Mouse (Mus musculus): ENCODE measurements at regions not wholly inside any gene's neighbourhood (a gene's known extent, or its start where the extent isn't known, plus 50 kb on each side); places are given as distances from the start of the nearest gene placed in this dataset.

GRCm38 (mm10) chr2:128386846-128387621 is 204.0 kb upstream of the Spdye4c start:
- Histone ChIP-seq H3K79me2 (ENCODE audit: control insufficient read depth, insufficient read depth) (peaks cover 95% of the 10 kb centered on the region), H3K4me2 (ENCODE audit: low read depth) (no peak overlapping the region), H3K36me3 (ENCODE audit: control insufficient read depth, insufficient read depth) (no peaks in the 10 kb centered on the region), H3ac (ENCODE audit: control insufficient read depth, insufficient read length) (no peak overlapping the region), H3K27me3 (ENCODE audit: control insufficient read depth, insufficient read depth, insufficient read length) (no peaks in the 10 kb centered on the region), H3K4me3 (no peak overlapping the region)
- no peak for TF ChIP-seq TCF12 (IDR thresholded peaks at IDR 0.05; ENCODE audit: insufficient read depth, poor library complexity, severe bottlenecking)
- TF ChIP-seq MYOD1 (IDR thresholded peaks at IDR 0.05; ENCODE audit: control insufficient read depth in 1 of 3, insufficient read length in 2 of 3, low read depth in 2 of 3) = no peak
- no peak for TF ChIP-seq POLR2AphosphoS2 (IDR thresholded peaks at IDR 0.05; ENCODE audit: insufficient read length, low read depth)
- no peak for TF ChIP-seq MAX (IDR thresholded peaks at IDR 0.05; ENCODE audit: low read depth)
- TF ChIP-seq MYOG (IDR thresholded peaks at IDR 0.05; ENCODE audit: control insufficient read depth in 1 of 3, insufficient read depth in 1 of 3, insufficient read length in 2 of 3, low read depth in 2 of 3) = no peak
- TF ChIP-seq TCF3 (IDR thresholded peaks at IDR 0.05; ENCODE audit: insufficient read length, low read depth) = no peak

- no peak overlapping the region for H3K4me3 ChIP-seq
- H3K79me2 ChIP-seq (ENCODE audit: control insufficient read depth, insufficient read depth) = peaks cover 95% of the 10 kb centered on the region
- no peak overlapping the region for H3ac ChIP-seq (ENCODE audit: control insufficient read depth, insufficient read length)
- H3K36me3 ChIP-seq (ENCODE audit: control insufficient read depth, insufficient read depth) = no peaks in the 10 kb centered on the region
- TF ChIP-seq TCF3 (IDR thresholded peaks at IDR 0.05; ENCODE audit: insufficient read length, low read depth) (no peak), MYOD1 (IDR thresholded peaks at IDR 0.05; ENCODE audit: control insufficient read depth in 1 of 3, insufficient read length in 2 of 3, low read depth in 2 of 3) (no peak), REST (IDR thresholded peaks at IDR 0.05; ENCODE audit: insufficient read depth, insufficient read length) (no peak), POLR2AphosphoS2 (IDR thresholded peaks at IDR 0.05; ENCODE audit: insufficient read length, low read depth) (no peak), MYOG (IDR thresholded peaks at IDR 0.05; ENCODE audit: control insufficient read depth in 1 of 3, insufficient read depth in 1 of 3, insufficient read length in 2 of 3, low read depth in 2 of 3) (no peak)
- H3K4me2 ChIP-seq (ENCODE audit: low read depth) = no peak overlapping the region
- H3K27me3 ChIP-seq (ENCODE audit: control insufficient read depth, insufficient read depth, insufficient read length) = no peaks in the 10 kb centered on the region
Observed at GRCm38 (mm10) chr2:128387851-128388471, 203.0 kb upstream of the Spdye4c start.

- no peaks in the 10 kb centered on the region for H3K36me3 ChIP-seq (ENCODE audit: control insufficient read depth, insufficient read depth)
- peaks cover 95% of the 10 kb centered on the region for H3K79me2 ChIP-seq (ENCODE audit: control insufficient read depth, insufficient read depth)
- H3K27me3 ChIP-seq (ENCODE audit: control insufficient read depth, insufficient read depth, insufficient read length) = no peaks in the 10 kb centered on the region
- no peak overlapping the region for H3K4me2 ChIP-seq (ENCODE audit: low read depth)
- H3K4me3 ChIP-seq = no peak overlapping the region
- no peak overlapping the region for H3ac ChIP-seq (ENCODE audit: control insufficient read depth, insufficient read length)
- TF ChIP-seq CEBPB (IDR thresholded peaks at IDR 0.05; ENCODE audit: insufficient read depth, poor library complexity, severe bottlenecking) = no peak
- TF ChIP-seq TCF3 (IDR thresholded peaks at IDR 0.05; ENCODE audit: insufficient read length, low read depth) = no peak
- no peak for TF ChIP-seq REST (IDR thresholded peaks at IDR 0.05; ENCODE audit: insufficient read depth, insufficient read length)
- TF ChIP-seq MYOD1 (IDR thresholded peaks at IDR 0.05; ENCODE audit: control insufficient read depth in 1 of 3, insufficient read length in 2 of 3, low read depth in 2 of 3) = no peak
- no peak for TF ChIP-seq SRF (IDR thresholded peaks at IDR 0.05; ENCODE audit: control insufficient read depth, insufficient read length, low read depth)
- TF ChIP-seq MAX (IDR thresholded peaks at IDR 0.05; ENCODE audit: low read depth) = no peak
- no peak for TF ChIP-seq E2F4 (IDR thresholded peaks at IDR 0.05; ENCODE audit: insufficient read depth)
- no peak for TF ChIP-seq USF1 (IDR thresholded peaks at IDR 0.05; ENCODE audit: low read depth)
- TF ChIP-seq POLR2A (IDR thresholded peaks at IDR 0.05; ENCODE audit: insufficient read length, low read depth) = no peak
- TF ChIP-seq MYOG (IDR thresholded peaks at IDR 0.05; ENCODE audit: control insufficient read depth in 1 of 3, insufficient read depth in 1 of 3, insufficient read length in 2 of 3, low read depth in 2 of 3) = no peak
- no peak for TF ChIP-seq POLR2AphosphoS2 (IDR thresholded peaks at IDR 0.05; ENCODE audit: insufficient read length, low read depth)
- TF ChIP-seq TCF12 (IDR thresholded peaks at IDR 0.05; ENCODE audit: insufficient read depth, poor library complexity, severe bottlenecking) = no peak
Observed at GRCm38 (mm10) chr2:128388883-128389470, 202.0 kb upstream of the Spdye4c start.

GRCm38 (mm10) chr2:128392344-128392743 is 198.7 kb upstream of the Spdye4c start:
- H3K4me3 ChIP-seq = no peak overlapping the region
- no peaks in the 10 kb centered on the region for H3K27me3 ChIP-seq (ENCODE audit: control insufficient read depth, insufficient read depth, insufficient read length)
- H3K36me3 ChIP-seq (ENCODE audit: control insufficient read depth, insufficient read depth) = no peaks in the 10 kb centered on the region
- no peak overlapping the region for H3ac ChIP-seq (ENCODE audit: control insufficient read depth, insufficient read length)
- no peak for TF ChIP-seq POLR2A (IDR thresholded peaks at IDR 0.05; ENCODE audit: insufficient read length, low read depth)
- no peak for TF ChIP-seq TCF12 (IDR thresholded peaks at IDR 0.05; ENCODE audit: insufficient read depth, poor library complexity, severe bottlenecking)
- TF ChIP-seq POLR2AphosphoS2 (IDR thresholded peaks at IDR 0.05; ENCODE audit: insufficient read length, low read depth) = no peak
- TF ChIP-seq CEBPB (IDR thresholded peaks at IDR 0.05; ENCODE audit: insufficient read depth, poor library complexity, severe bottlenecking) = no peak
- no peak for TF ChIP-seq MAX (IDR thresholded peaks at IDR 0.05; ENCODE audit: low read depth)
- TF ChIP-seq MYOD1 (IDR thresholded peaks at IDR 0.05; ENCODE audit: control insufficient read depth in 1 of 3, insufficient read length in 2 of 3, low read depth in 2 of 3) = no peak
- TF ChIP-seq MYOG (IDR thresholded peaks at IDR 0.05; ENCODE audit: control insufficient read depth in 1 of 3, insufficient read depth in 1 of 3, insufficient read length in 2 of 3, low read depth in 2 of 3) = no peak
- TF ChIP-seq TCF3 (IDR thresholded peaks at IDR 0.05; ENCODE audit: insufficient read length, low read depth) = no peak
- TF ChIP-seq SRF (IDR thresholded peaks at IDR 0.05; ENCODE audit: control insufficient read depth, insufficient read length, low read depth) = no peak
- TF ChIP-seq USF1 (IDR thresholded peaks at IDR 0.05; ENCODE audit: low read depth) = no peak
- no peak for TF ChIP-seq REST (IDR thresholded peaks at IDR 0.05; ENCODE audit: insufficient read depth, insufficient read length)
- no peak for TF ChIP-seq E2F4 (IDR thresholded peaks at IDR 0.05; ENCODE audit: insufficient read depth)
- peaks cover 93% of the 10 kb centered on the region for H3K79me2 ChIP-seq (ENCODE audit: control insufficient read depth, insufficient read depth)
- H3K4me2 ChIP-seq (ENCODE audit: low read depth) = peak overlapping the region; percentile 18
